Mouse (Mus musculus): ENCODE data around the gene Lyrm7. TPM values are rescaled to one million over a fixed set of nuclear protein-coding genes. Genes with fewer than 3 reads are reported as not detected.
A peak's percentile ranks its signal among the peaks of the same experiment; 100 is the strongest.

Gene Lyrm7
- total and polyA plus RNA-seq, 3 experiments: 18.2 to 64.4 (median 18.6) TPM

DNA sequence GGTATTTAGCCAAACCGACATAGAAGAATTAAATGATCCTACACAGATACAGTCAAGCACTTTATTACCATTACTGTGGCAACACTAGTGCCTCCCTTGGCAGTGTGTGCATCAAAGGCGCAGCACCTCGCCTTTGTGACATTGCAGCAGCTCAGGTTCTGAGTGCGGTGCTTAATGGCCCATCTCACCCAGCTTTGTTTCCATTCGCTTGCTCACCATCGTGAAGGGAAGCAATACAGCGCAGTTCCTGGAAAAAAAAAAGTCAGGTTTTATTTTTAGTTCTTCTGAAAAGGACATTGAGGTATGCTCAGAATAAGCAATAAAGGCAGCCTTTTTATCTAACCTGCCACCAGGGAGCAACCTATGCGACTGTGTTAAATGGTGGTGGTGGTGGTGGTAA lies 33.9 kb downstream of the Lyrm7 start:
- no peak overlapping the region for H3K4me3 ChIP-seq (replicated peaks in 1 of 3; ENCODE audit: low read depth in 2 of 3, low read length in 2 of 3, poor library complexity in 1 of 3)
- H3K27me3 ChIP-seq (replicated peaks): no peaks in the 10 kb centered on the region
- no peak overlapping the region for H3K4me2 ChIP-seq (ENCODE audit: insufficient read depth, low read depth, poor library complexity, severe bottlenecking)
- no peak overlapping the region for H3K27ac ChIP-seq (ENCODE audit: insufficient read depth, low read depth)
- peaks cover 15% of the 10 kb centered on the region for H3K9me3 ChIP-seq (replicated peaks; ENCODE audit: low read length)
- no peaks in the 10 kb centered on the region for H3K36me3 ChIP-seq (replicated peaks in 1 of 2; ENCODE audit: control insufficient read depth in 1 of 2, insufficient read depth in 1 of 2, low read length in 1 of 2)
- peak; percentile 85 for DNase-seq (ENCODE audit: extremely low read depth)
- in situ Hi-C loops (cut with MboI; ENCODE audit: low pct_ligation_motif_present, low pct_unique_long_range_greater_than_20kb, low sequenced_read_pairs): no loop called here
- H3K79me2 ChIP-seq (replicated peaks; ENCODE audit: control insufficient read depth, extremely low read depth, insufficient read depth, poor library complexity, severe bottlenecking): no peaks in the 10 kb centered on the region
- H3K4me1 ChIP-seq (ENCODE audit: control insufficient read depth in 1 of 2, insufficient read depth in 2 of 2): peaks cover 14 to 40% of the 10 kb centered on the region in 2 experiments
- H3K9ac ChIP-seq (ENCODE audit: insufficient read depth, low read depth): no peak overlapping the region
- dilution Hi-C loops (cut with MboI; ENCODE audit: extremely low pct_ligation_motif_present, extremely low pct_unique_long_range_greater_than_20kb, low sequenced_read_pairs): no loop called here
- peak; percentile 72 for TF ChIP-seq EP300 (IDR thresholded peaks at IDR 0.05; ENCODE audit: low read length)
- TF ChIP-seq IRF4 (IDR thresholded peaks at IDR 0.05; ENCODE audit: low read depth, low read length): peak; percentile 35; the same call in 1 of the 2 replicates
- no peak for TF ChIP-seq BHLHE40 (IDR thresholded peaks at IDR 0.05; ENCODE audit: low read depth, low read length)
- TF ChIP-seq JUN (IDR thresholded peaks at IDR 0.05; ENCODE audit: insufficient read depth, low read depth, low read length): peak; percentile 81
- TF ChIP-seq ETS1 (conservative IDR thresholded peaks at IDR 0.05; ENCODE audit: low read depth, low read length): peak; percentile 71
- peak; percentile 45; the same call in 1 of the 2 replicates for TF ChIP-seq ZNF384 (IDR thresholded peaks at IDR 0.05; ENCODE audit: low read depth, low read length)
- no peak for TF ChIP-seq UBTF (IDR thresholded peaks at IDR 0.05; ENCODE audit: low read depth, low read length)
- peak; percentile 71; the same call in 1 of the 2 replicates for TF ChIP-seq JUND (conservative IDR thresholded peaks at IDR 0.05; ENCODE audit: low read depth, low read length)
- peak; percentile 97 for TF ChIP-seq MEF2A (IDR thresholded peaks at IDR 0.05; ENCODE audit: borderline replicate concordance, low read depth, low read length)
- TF ChIP-seq HCFC1 (IDR thresholded peaks at IDR 0.05; ENCODE audit: low read depth, low read length): no peak
- no peak for TF ChIP-seq USF1 (IDR thresholded peaks at IDR 0.05; ENCODE audit: low read depth, low read length)

GRCm38 (mm10) chr11:54825774-54826173 lies 34.9 kb downstream of the Lyrm7 start:
- Histone ChIP-seq H3K27ac (ENCODE audit: insufficient read depth, low read depth) (no peak overlapping the region), H3K9ac (ENCODE audit: insufficient read depth, low read depth) (no peak overlapping the region), H3K27me3 (replicated peaks) (no peaks in the 10 kb centered on the region), H3K79me2 (replicated peaks; ENCODE audit: control insufficient read depth, extremely low read depth, insufficient read depth, poor library complexity, severe bottlenecking) (no peaks in the 10 kb centered on the region), H3K9me3 (replicated peaks; ENCODE audit: low read length) (peaks cover 15% of the 10 kb centered on the region), H3K36me3 (replicated peaks in 1 of 2; ENCODE audit: control insufficient read depth in 1 of 2, insufficient read depth in 1 of 2, low read length in 1 of 2) (no peaks in the 10 kb centered on the region), H3K4me1 (ENCODE audit: control insufficient read depth in 1 of 2, insufficient read depth in 2 of 2) (peaks cover 11 to 33% of the 10 kb centered on the region in 2 experiments), H3K4me3 (replicated peaks in 1 of 3; ENCODE audit: low read depth in 2 of 3, low read length in 2 of 3, poor library complexity in 1 of 3) (no peak overlapping the region), H3K4me2 (ENCODE audit: insufficient read depth, low read depth, poor library complexity, severe bottlenecking) (no peak overlapping the region)
- in situ Hi-C loops (cut with MboI; ENCODE audit: low pct_ligation_motif_present, low pct_unique_long_range_greater_than_20kb, low sequenced_read_pairs): no loop called here
- dilution Hi-C loops (cut with MboI; ENCODE audit: extremely low pct_ligation_motif_present, extremely low pct_unique_long_range_greater_than_20kb, low sequenced_read_pairs): no loop called here
- 0 out of 4 replicates have a peak, but pooled peaks of 1 of the 2 experiments have one; percentile 35 for TF ChIP-seq CTCF (conservative IDR thresholded peaks at IDR 0.05 in 1 of 2, IDR thresholded peaks at IDR 0.05 in 1 of 2; ENCODE audit: low read depth in 2 of 2, low read length in 2 of 2)
- no peak for TF ChIP-seq E2F4 (IDR thresholded peaks at IDR 0.05; ENCODE audit: insufficient replicate concordance, low read depth, low read length)
- TF ChIP-seq ETS1 (conservative IDR thresholded peaks at IDR 0.05; ENCODE audit: low read depth, low read length): no peak
- no peak for TF ChIP-seq HCFC1 (IDR thresholded peaks at IDR 0.05; ENCODE audit: low read depth, low read length)
- DNase-seq (ENCODE audit: extremely low read depth): no peak

- Histone ChIP-seq H3K36me3 (replicated peaks in 1 of 2; ENCODE audit: control insufficient read depth in 1 of 2, insufficient read depth in 1 of 2, low read length in 1 of 2) (no peaks in the 10 kb centered on the region), H3K4me1 (ENCODE audit: control insufficient read depth in 1 of 2, insufficient read depth in 2 of 2) (peaks cover 14 to 38% of the 10 kb centered on the region in 2 experiments), H3K27me3 (replicated peaks) (no peaks in the 10 kb centered on the region), H3K79me2 (replicated peaks; ENCODE audit: control insufficient read depth, extremely low read depth, insufficient read depth, poor library complexity, severe bottlenecking) (no peaks in the 10 kb centered on the region), H3K27ac (ENCODE audit: insufficient read depth, low read depth) (no peak overlapping the region), H3K9me3 (replicated peaks; ENCODE audit: low read length) (peaks cover 23% of the 10 kb centered on the region), H3K4me2 (ENCODE audit: insufficient read depth, low read depth, poor library complexity, severe bottlenecking) (no peak overlapping the region; the same call in 1 of the 2 replicates), H3K9ac (ENCODE audit: insufficient read depth, low read depth) (no peak overlapping the region), H3K4me3 (replicated peaks in 1 of 3; ENCODE audit: low read depth in 2 of 3, low read length in 2 of 3, poor library complexity in 1 of 3) (no peak overlapping the region)
- dilution Hi-C loops (cut with MboI; ENCODE audit: extremely low pct_ligation_motif_present, extremely low pct_unique_long_range_greater_than_20kb, low sequenced_read_pairs) (no loop called here), in situ Hi-C loops (cut with MboI; ENCODE audit: low pct_ligation_motif_present, low pct_unique_long_range_greater_than_20kb, low sequenced_read_pairs) (no loop called here)
- DNase-seq (ENCODE audit: extremely low read depth): peak; percentile 45
- TF ChIP-seq MAZ (IDR thresholded peaks at IDR 0.05; ENCODE audit: low read depth, low read length): peak; percentile 64; the same call in 1 of the 2 replicates
- TF ChIP-seq ETS1 (conservative IDR thresholded peaks at IDR 0.05; ENCODE audit: low read depth, low read length): peak; percentile 61
- TF ChIP-seq JUN (IDR thresholded peaks at IDR 0.05; ENCODE audit: insufficient read depth, low read depth, low read length): peak; percentile 35; the same call in 1 of the 2 replicates
- peak; percentile 85 for TF ChIP-seq IRF4 (IDR thresholded peaks at IDR 0.05; ENCODE audit: low read depth, low read length)
- TF ChIP-seq MEF2A (IDR thresholded peaks at IDR 0.05; ENCODE audit: borderline replicate concordance, low read depth, low read length): peak; percentile 95
- peak; percentile 59; the same call in 1 of the 2 replicates for TF ChIP-seq JUND (conservative IDR thresholded peaks at IDR 0.05; ENCODE audit: low read depth, low read length)
- TF ChIP-seq EP300 (IDR thresholded peaks at IDR 0.05; ENCODE audit: low read length): peak; percentile 82
- no peak for TF ChIP-seq NRF1 (IDR thresholded peaks at IDR 0.05; ENCODE audit: low read depth, low read length)
- TF ChIP-seq RCOR1 (conservative IDR thresholded peaks at IDR 0.05; ENCODE audit: low read depth, low read length): peak; percentile 60; the same call in 1 of the 2 replicates
- TF ChIP-seq CHD2 (IDR thresholded peaks at IDR 0.05; ENCODE audit: low read length): no peak
- TF ChIP-seq SMC3 (IDR thresholded peaks at IDR 0.05; ENCODE audit: low read depth, low read length): no peak
- TF ChIP-seq BHLHE40 (IDR thresholded peaks at IDR 0.05; ENCODE audit: low read depth, low read length): 0 out of 2 replicates have a peak, but pooled peaks have one; percentile 38
- peak; percentile 12; the same call in 1 of the 2 replicates for TF ChIP-seq TCF12 (IDR thresholded peaks at IDR 0.05; ENCODE audit: low read depth, low read length)
Measured at GRCm38 (mm10) chr11:54823467-54823866, 37.2 kb downstream of the Lyrm7 start.
